Mouse (Mus musculus) liver, postnatal 0 days (tissue): ENCODE measurements around the gene Gimap8. TPM values are rescaled to one million over a fixed set of nuclear protein-coding genes. Genes with fewer than 3 reads are reported as not detected.

ENCODE experiments used
- ATAC-seq: fragments of 200-750 bp; cut with Nextera tagmentation; 2 replicates; pipeline ENCODE4 v1.8.0; 2017; ENCODE audit warnings: mild to moderate bottlenecking, moderate library complexity
- DNase-seq: peaks from one replicate; pipeline ENCODE4 v3.0.0-alpha.2; 2016
- H3K27ac ChIP-seq: fragments of 300-500 bp; sonication (generic); 2 replicates; pipeline ENCODE4 v1.5.1; 2014; ENCODE audit warnings: antibody characterized with exemption, moderate library complexity, mild to moderate bottlenecking, low read depth
- H3K27me3 ChIP-seq: fragments of 300-500 bp; sonication (generic); 2 replicates; pipeline ENCODE4 v1.6.1; 2014; ENCODE audit warnings: low read length, control low read depth, mixed read lengths; ENCODE audit not compliant: insufficient read depth
- H3K36me3 ChIP-seq: fragments of 300-500 bp; sonication (generic); replicated peaks from 2 replicates; pipeline ENCODE4 v1.6.1; 2014; ENCODE audit warnings: mild to moderate bottlenecking, control low read depth, low read length, moderate library complexity, mixed read lengths; ENCODE audit not compliant: insufficient read depth
- H3K4me1 ChIP-seq: fragments of 300-500 bp; sonication (generic); 2 replicates; pipeline ENCODE4 v1.6.1; 2014; ENCODE audit warnings: antibody characterized with exemption, mild to moderate bottlenecking, control low read depth; ENCODE audit not compliant: insufficient read depth
- H3K4me2 ChIP-seq: fragments of 300-500 bp; sonication (generic); 2 replicates; pipeline ENCODE4 v1.6.1; 2014; ENCODE audit warnings: low read depth, mild to moderate bottlenecking, low read length, moderate library complexity, mixed read lengths
- H3K4me3 ChIP-seq: fragments of 300-500 bp; sonication (generic); 2 replicates; pipeline ENCODE4 v1.5.1; 2014; ENCODE audit warnings: low read depth, low read length
- H3K9ac ChIP-seq: fragments of 300-500 bp; sonication (generic); replicated peaks from 2 replicates; pipeline ENCODE4 v1.6.1; 2014; ENCODE audit warnings: mild to moderate bottlenecking, moderate library complexity
- H3K9me3 ChIP-seq: fragments of 300-500 bp; sonication (generic); 2 replicates; pipeline ENCODE4 v1.6.1; 2016; ENCODE audit warnings: mild to moderate bottlenecking, control low read depth, low read length, mixed read lengths
- CTCF ChIP-seq: sonication (generic); IDR thresholded peaks from 2 replicates; pipeline ENCODE4 v1.5.1; 2016; ENCODE audit warnings: antibody characterized with exemption, low read depth
- EP300 ChIP-seq: IDR thresholded peaks from 2 replicates; pipeline ENCODE4 v1.6.1; 2016; ENCODE audit warnings: antibody characterized with exemption, low read depth, mild to moderate bottlenecking
- WGBS: fragments of 180-500 bp; shearing (Covaris S2); extraction: QIAGEN DNeasy Blood & Tissue Kit; methylation state at CpG from one replicate; pipeline ENCODE4 v1.1.7; 2014; ENCODE audit not compliant: insufficient replicate concordance; 5-methylcytosine and 5-hydroxymethylcytosine counted together
- polyA plus RNA-seq: library from polyadenylated mRNA; unstranded; fragments of >200 nt; fragmentation: Nextera tagmentation; extraction: Ambion mirVana; gene quantifications from 2 replicates; pipeline ENCODE4 v1.2.1, GENCODE M21; 2015

Gene Gimap8
- polyA plus RNA-seq, 1 experiment from 2014 or later: 1.1 TPM

- H3K4me1 ChIP-seq: 0 out of 2 replicates have a peak, but pooled peaks cover 7% of the 10 kb centered on the region
- 0 out of 2 replicates have a peak within 1 kb of the TSS, but pooled peaks have one; percentile 0 for H3K4me2 ChIP-seq
- 25% methylated on average over 5 of the region's 5 CpGs for WGBS
- no peak within 1 kb of the TSS for H3K9ac ChIP-seq
- H3K9me3 ChIP-seq: no peaks in the 10 kb centered on the region
- peak; percentile 11 for DNase-seq
- H3K27me3 ChIP-seq: no peaks in the 10 kb centered on the region
- no peak within 1 kb of the TSS for H3K4me3 ChIP-seq
- no peak for ATAC-seq
- H3K36me3 ChIP-seq: no peaks in the 10 kb centered on the region
- H3K27ac ChIP-seq: peak within 1 kb of the TSS; percentile 51; the same call in 1 of the 2 replicates
- TF ChIP-seq EP300 (no peak), CTCF (no peak)
Observed at GRCm38 (mm10) chr6:48684319-48684718, 37.3 kb downstream of the Gimap8 start, which contains the start of gene Gimap4. Gimap4 (plus strand) TSS chr6:48684549.

- no peak overlapping the region for H3K4me3 ChIP-seq
- no peaks in the 10 kb centered on the region for H3K36me3 ChIP-seq
- 0 out of 2 replicates have a peak, but pooled peaks cover 7% of the 10 kb centered on the region for H3K4me1 ChIP-seq
- ATAC-seq (no peak), DNase-seq (peak; percentile 10)
- no peaks in the 10 kb centered on the region for H3K9me3 ChIP-seq
- H3K27me3 ChIP-seq: no peaks in the 10 kb centered on the region
- WGBS: 58% methylated on average over 4 of the region's 4 CpGs
- H3K27ac ChIP-seq: peak overlapping the region; percentile 51; the same call in 1 of the 2 replicates
- H3K9ac ChIP-seq: no peak overlapping the region
- 0 out of 2 replicates have a peak overlapping the region, but pooled peaks have one; percentile 0 for H3K4me2 ChIP-seq
- TF ChIP-seq EP300: no peak
- 0 out of 2 replicates have a peak, but pooled peaks have one; percentile 9 for TF ChIP-seq CTCF
Observed at GRCm38 (mm10) chr6:48684806-48685205, 37.8 kb downstream of the Gimap8 start.

DNA sequence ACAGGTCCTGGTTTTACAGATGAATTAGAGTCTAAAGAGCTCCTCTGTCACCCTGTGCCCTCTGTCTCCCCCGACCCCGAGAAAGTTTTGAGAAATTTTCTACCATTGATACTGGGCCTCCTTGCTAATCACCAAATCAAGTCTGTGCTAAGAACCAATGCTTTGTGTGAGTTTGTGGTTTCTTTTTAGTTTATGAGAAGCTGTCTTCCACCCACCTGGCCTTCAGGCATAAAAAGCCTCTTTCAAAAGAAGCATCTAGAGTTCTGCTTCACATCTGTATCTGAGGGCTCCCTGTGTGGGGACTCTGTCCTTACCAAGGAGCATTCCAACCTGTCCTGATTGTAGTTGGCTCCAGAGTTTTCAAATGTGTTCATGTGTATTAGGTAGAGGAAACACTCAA lies 38.2 kb downstream of the Gimap8 start:
- Histone ChIP-seq H3K27me3 (no peaks in the 10 kb centered on the region), H3K9ac (no peak overlapping the region), H3K4me2 (0 out of 2 replicates have a peak overlapping the region, but pooled peaks have one; percentile 0), H3K4me3 (no peak overlapping the region), H3K36me3 (no peaks in the 10 kb centered on the region), H3K9me3 (no peaks in the 10 kb centered on the region), H3K4me1 (0 out of 2 replicates have a peak, but pooled peaks cover 7% of the 10 kb centered on the region), H3K27ac (peak overlapping the region; percentile 51; the same call in 1 of the 2 replicates)
- TF ChIP-seq EP300: no peak
- DNase-seq (peak; percentile 1), ATAC-seq (no peak)
- 62% methylated on average over 2 of the region's 2 CpGs for WGBS

DNA sequence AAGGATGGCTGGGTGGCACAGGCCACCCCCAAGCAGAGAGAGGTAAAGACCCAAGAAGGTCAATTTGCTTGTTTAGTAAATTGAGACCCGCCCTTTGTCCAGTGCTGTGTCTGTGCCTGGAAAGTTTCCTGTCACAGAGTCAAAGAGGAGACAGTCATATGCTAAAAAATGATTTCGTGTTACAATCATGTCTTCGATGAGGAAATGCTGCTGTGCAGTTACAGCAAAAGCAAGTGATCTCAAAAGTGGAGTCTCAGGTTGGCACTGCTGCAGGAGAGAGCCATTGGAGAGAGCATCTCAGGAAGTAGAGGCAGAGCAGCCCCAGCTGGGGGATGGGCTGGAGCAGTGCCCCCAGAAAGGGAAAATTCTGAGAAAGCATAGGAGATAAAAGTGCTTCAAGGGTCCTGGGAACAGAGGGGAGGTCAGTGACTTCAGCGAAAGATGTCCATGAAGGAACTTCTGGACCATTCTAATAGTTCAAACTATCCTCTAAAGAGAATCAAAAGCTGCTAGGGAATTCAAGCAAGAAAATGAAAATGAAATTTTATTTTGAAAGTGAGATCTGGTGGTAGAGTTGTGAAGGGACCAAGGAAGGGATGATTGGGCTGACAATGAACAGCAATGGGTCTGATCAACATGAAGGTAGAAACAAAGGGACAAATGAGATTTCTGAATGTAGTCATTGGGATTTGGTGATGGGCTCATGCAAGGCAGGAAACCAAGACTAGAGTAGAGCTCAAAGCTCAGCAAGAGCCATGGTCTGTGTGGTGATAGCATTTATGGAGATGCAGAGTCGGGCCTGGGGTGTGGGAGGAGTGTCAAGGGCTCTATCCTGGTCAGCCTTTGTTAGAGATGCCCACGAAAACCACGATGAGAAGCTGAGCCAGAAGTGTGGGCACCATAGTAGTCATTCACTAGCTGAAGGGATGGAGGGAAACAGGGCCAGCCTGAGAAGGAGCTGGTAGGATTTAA lies 38.9 kb downstream of the Gimap8 start:
- 56% methylated on average over 7 of the region's 7 CpGs for WGBS

GRCm38 (mm10) chr6:48687077-48687476 lies 40.0 kb downstream of the Gimap8 start:
- no peak for ATAC-seq
- Histone ChIP-seq H3K4me1 (0 out of 2 replicates have a peak, but pooled peaks cover 7% of the 10 kb centered on the region), H3K27me3 (no peaks in the 10 kb centered on the region), H3K9me3 (no peaks in the 10 kb centered on the region), H3K4me3 (no peak overlapping the region), H3K4me2 (no peak overlapping the region), H3K36me3 (no peaks in the 10 kb centered on the region), H3K9ac (no peak overlapping the region), H3K27ac (peak overlapping the region; percentile 31)
- 44% methylated on average over 2 of the region's 2 CpGs for WGBS
- no peak for TF ChIP-seq EP300
- no peak for TF ChIP-seq CTCF
- no peak for DNase-seq

More for the DNA sequence above, 38.9 kb downstream of the Gimap8 start:
- Histone ChIP-seq H3K36me3 (no peaks in the 10 kb centered on the region), H3K4me3 (no peak overlapping the region), H3K27ac (peak overlapping the region; percentile 51; the same call in 1 of the 2 replicates), H3K4me1 (0 out of 2 replicates have a peak, but pooled peaks cover 7% of the 10 kb centered on the region), H3K27me3 (no peaks in the 10 kb centered on the region), H3K4me2 (0 out of 2 replicates have a peak overlapping the region, but pooled peaks have one; percentile 0), H3K9me3 (no peaks in the 10 kb centered on the region), H3K9ac (no peak overlapping the region)
- DNase-seq: peak; percentile 8
- ATAC-seq: no peak
- TF ChIP-seq CTCF (no peak), EP300 (no peak)

GRCm38 (mm10) chr6:48689320-48689719 lies 42.3 kb downstream of the Gimap8 start:
- Histone ChIP-seq H3K4me1 (0 out of 2 replicates have a peak, but pooled peaks cover 3% of the 10 kb centered on the region), H3K4me2 (no peak overlapping the region), H3K36me3 (no peaks in the 10 kb centered on the region), H3K9me3 (no peaks in the 10 kb centered on the region), H3K27ac (no peak overlapping the region), H3K9ac (no peak overlapping the region), H3K4me3 (no peak overlapping the region), H3K27me3 (no peaks in the 10 kb centered on the region)
- no peak for ATAC-seq
- 62% methylated on average over 2 of the region's 2 CpGs for WGBS
- no peak for DNase-seq
- TF ChIP-seq EP300: no peak
